Mouse (Mus musculus): ENCODE results near the gene Krt9. TPM values are rescaled to one million over a fixed set of nuclear protein-coding genes. Genes with fewer than 3 reads are reported as not detected.

The Krt9 gene
- total and polyA plus RNA-seq, 3 experiments = not detected

GRCm38 (mm10) chr11:100186736-100187135 is 6.3 kb downstream of the Krt9 start:
- Histone ChIP-seq H3K4me3 (ENCODE audit: control insufficient read depth in 1 of 2, insufficient read depth in 1 of 2, low read depth in 2 of 2, low read length in 2 of 2) (no peak overlapping the region), H3K27me3 (ENCODE audit: control insufficient read depth in 1 of 2, insufficient read depth in 2 of 2, low read length in 2 of 2) (no peaks in the 10 kb centered on the region), H3K36me3 (ENCODE audit: control insufficient read depth in 1 of 2, insufficient read depth in 2 of 2, low read length in 2 of 2) (no peaks in the 10 kb centered on the region), H3K4me1 (ENCODE audit: control insufficient read depth in 1 of 2, insufficient read depth in 2 of 2, low read length in 2 of 2) (no peaks in the 10 kb centered on the region), H3K9ac (ENCODE audit: control insufficient read depth, low read depth, low read length, poor library complexity, severe bottlenecking) (no peak overlapping the region), H3K9me3 (replicated peaks; ENCODE audit: insufficient read depth, low read length) (no peaks in the 10 kb centered on the region), H3K79me2 (ENCODE audit: control insufficient read depth, insufficient read depth, low read length, poor library complexity) (no peaks in the 10 kb centered on the region), H3K27ac (ENCODE audit: control insufficient read depth, low read depth, low read length) (no peak overlapping the region)
- no peak for TF ChIP-seq CHD2 (IDR thresholded peaks at IDR 0.05; ENCODE audit: low read length)
- TF ChIP-seq MAX (IDR thresholded peaks at IDR 0.05; ENCODE audit: low read length) = no peak
- no peak for TF ChIP-seq GATA1 (IDR thresholded peaks at IDR 0.05; ENCODE audit: low read depth, low read length)
- TF ChIP-seq TAL1 (IDR thresholded peaks at IDR 0.05; ENCODE audit: low read length) = no peak
- no peak for TF ChIP-seq MYC (IDR thresholded peaks at IDR 0.05; ENCODE audit: low read depth, low read length)
- DNase-seq (ENCODE audit: low read depth, low spot score) = no peak

GRCm38 (mm10) chr11:100181725-100182124 is 11.3 kb downstream of the Krt9 start:
- no peaks in the 10 kb centered on the region for H3K9me3 ChIP-seq (replicated peaks; ENCODE audit: insufficient read depth, low read length)
- no peak for TF ChIP-seq JUND (IDR thresholded peaks at IDR 0.05; ENCODE audit: low read depth, low read length)
- TF ChIP-seq TBP (IDR thresholded peaks at IDR 0.05; ENCODE audit: low read depth, low read length) = no peak
- no peak for TF ChIP-seq ZC3H11A (IDR thresholded peaks at IDR 0.05; ENCODE audit: low read depth, low read length)
- no peak for TF ChIP-seq USF1 (IDR thresholded peaks at IDR 0.05; ENCODE audit: low read depth, low read length)
- no peak for TF ChIP-seq HCFC1 (IDR thresholded peaks at IDR 0.05; ENCODE audit: low read depth, low read length)
- TF ChIP-seq CHD2 (IDR thresholded peaks at IDR 0.05; ENCODE audit: low read length) = no peak
- TF ChIP-seq MYB (IDR thresholded peaks at IDR 0.05; ENCODE audit: low read depth, low read length) = no peak
- TF ChIP-seq ETS1 (IDR thresholded peaks at IDR 0.05; ENCODE audit: low read depth, low read length) = no peak
- no peak for TF ChIP-seq EP300 (IDR thresholded peaks at IDR 0.05; ENCODE audit: low read depth in 1 of 2, low read length in 2 of 2)
- TF ChIP-seq ZMIZ1 (IDR thresholded peaks at IDR 0.05; ENCODE audit: low read depth, low read length) = no peak
- TF ChIP-seq CHD1 (IDR thresholded peaks at IDR 0.05; ENCODE audit: low read depth, low read length) = no peak
- no peak for TF ChIP-seq ELF1 (IDR thresholded peaks at IDR 0.05; ENCODE audit: low read depth, low read length)
- TF ChIP-seq USF2 (IDR thresholded peaks at IDR 0.05; ENCODE audit: borderline replicate concordance in 1 of 2, insufficient read depth in 1 of 2, low read depth in 1 of 2, low read length in 2 of 2) = no peak
- TF ChIP-seq UBTF (IDR thresholded peaks at IDR 0.05; ENCODE audit: borderline replicate concordance, insufficient read depth, low read depth, low read length) = no peak
- no peak for TF ChIP-seq RCOR1 (IDR thresholded peaks at IDR 0.05; ENCODE audit: low read depth, low read length)
- TF ChIP-seq ZKSCAN1 (IDR thresholded peaks at IDR 0.05; ENCODE audit: low read depth, low read length) = no peak
- no peak for TF ChIP-seq GABPA (IDR thresholded peaks at IDR 0.05; ENCODE audit: low read depth, low read length)
- no peak overlapping the region for H3K4me3 ChIP-seq (ENCODE audit: control insufficient read depth in 1 of 2, insufficient read depth in 1 of 2, low read depth in 2 of 2, low read length in 2 of 2)
- no peak overlapping the region for H3K27ac ChIP-seq (ENCODE audit: control insufficient read depth, low read depth, low read length)
- no peaks in the 10 kb centered on the region for H3K4me1 ChIP-seq (ENCODE audit: control insufficient read depth in 1 of 2, insufficient read depth in 2 of 2, low read length in 2 of 2)
- no peak for DNase-seq (ENCODE audit: low read depth, low spot score)
- H3K9ac ChIP-seq (ENCODE audit: control insufficient read depth, low read depth, low read length, poor library complexity, severe bottlenecking) = no peak overlapping the region
- H3K79me2 ChIP-seq (ENCODE audit: control insufficient read depth, insufficient read depth, low read length, poor library complexity) = no peaks in the 10 kb centered on the region
- H3K27me3 ChIP-seq (ENCODE audit: control insufficient read depth in 1 of 2, insufficient read depth in 2 of 2, low read length in 2 of 2) = no peaks in the 10 kb centered on the region
- H3K36me3 ChIP-seq (ENCODE audit: control insufficient read depth in 1 of 2, insufficient read depth in 2 of 2, low read length in 2 of 2) = no peaks in the 10 kb centered on the region

Measured in MEL (cell line).